Mouse (Mus musculus) kidney, embryonic 14.5 days (tissue): ENCODE results near the gene Fsd1. TPM values are rescaled to one million over a fixed set of nuclear protein-coding genes. Genes with fewer than 3 reads are reported as not detected.

Source experiments
- ATAC-seq: fragments of 200-750 bp; cut with Nextera tagmentation; 2 replicates; pipeline ENCODE4 v1.8.0; 2017; ENCODE audit warnings: moderate number of reproducible peaks, mild to moderate bottlenecking, moderate TSS enrichment, moderate library complexity; ENCODE audit not compliant: low FRiP score, low TSS enrichment
- H3K27ac ChIP-seq: fragments of 300-500 bp; sonication (generic); 2 replicates; pipeline ENCODE4 v1.5.1; 2014; ENCODE audit warnings: low read depth, mild to moderate bottlenecking, low read length, moderate library complexity, mixed read lengths
- H3K27me3 ChIP-seq: fragments of 300-500 bp; sonication (generic); 2 replicates; pipeline ENCODE4 v1.6.1; 2014; ENCODE audit warnings: mild to moderate bottlenecking, low read length; ENCODE audit not compliant: control insufficient read depth, insufficient read depth
- H3K36me3 ChIP-seq: fragments of 300-500 bp; sonication (generic); 2 replicates; pipeline ENCODE4 v1.6.1; 2014; ENCODE audit warnings: low read length, mixed read lengths; ENCODE audit not compliant: control insufficient read depth, insufficient read depth
- H3K4me1 ChIP-seq: fragments of 300-500 bp; sonication (generic); 2 replicates; pipeline ENCODE4 v1.6.1; 2014; ENCODE audit warnings: low read length, mixed read lengths; ENCODE audit not compliant: control insufficient read depth, insufficient read depth
- H3K4me2 ChIP-seq: fragments of 300-500 bp; sonication (generic); replicated peaks from 2 replicates; pipeline ENCODE4 v1.6.1; 2014; ENCODE audit warnings: low read depth, mild to moderate bottlenecking, low read length
- H3K4me3 ChIP-seq: fragments of 300-500 bp; sonication (generic); 2 replicates; pipeline ENCODE4 v1.5.1; 2014; ENCODE audit warnings: mild to moderate bottlenecking, low read length
- H3K9ac ChIP-seq: fragments of 300-500 bp; sonication (generic); 2 replicates; pipeline ENCODE4 v1.6.1; 2014; ENCODE audit warnings: low read depth, mild to moderate bottlenecking, low read length, moderate library complexity
- H3K9me3 ChIP-seq: fragments of 300-500 bp; sonication (generic); 2 replicates; pipeline ENCODE4 v1.6.1; 2016; ENCODE audit warnings: low read length; ENCODE audit not compliant: control insufficient read depth
- WGBS: fragments of 180-500 bp; shearing (Covaris S2); extraction: QIAGEN DNeasy Blood & Tissue Kit; methylation state at CpG from one replicate; pipeline ENCODE4 v1.1.7; 2014; 5-methylcytosine and 5-hydroxymethylcytosine counted together
- polyA plus RNA-seq: library from polyadenylated mRNA; unstranded; fragments of >200 nt; fragmentation: Nextera tagmentation; extraction: Ambion mirVana; gene quantifications from 2 replicates; pipeline ENCODE4 v1.2.1, GENCODE M21; 2014

Gene Fsd1
- polyA plus RNA-seq, 1 experiment from 2014 or later = 25.7 TPM

- H3K27ac ChIP-seq = peak within 1 kb of the TSS; percentile 98
- H3K9ac ChIP-seq = peak within 1 kb of the TSS; percentile 65
- H3K4me3 ChIP-seq = peak within 1 kb of the TSS; percentile 58
- H3K4me1 ChIP-seq = 0 out of 2 replicates have a peak, but pooled peaks cover 9% of the 10 kb centered on the region
- under 1% methylated on average over 46 of the region's 46 CpGs for WGBS
- ATAC-seq = peak; percentile 91
- H3K9me3 ChIP-seq = no peaks in the 10 kb centered on the region
- H3K36me3 ChIP-seq = peaks cover 25% of the 10 kb centered on the region
- peak within 1 kb of the TSS; percentile 62 for H3K4me2 ChIP-seq
- H3K27me3 ChIP-seq = no peaks in the 10 kb centered on the region
Observed at GRCm38 (mm10) chr17:55958918-55959728, 27.2 kb upstream of the Fsd1 start, which contains the start of gene Yju2. Gene Yju2, plus strand, starts transcription at chr17:55959099.

- peak overlapping the region; percentile 65; the same call in 1 of the 2 replicates for H3K9ac ChIP-seq
- peak overlapping the region; percentile 46 for H3K4me2 ChIP-seq
- H3K4me1 ChIP-seq = 0 out of 2 replicates have a peak, but pooled peaks cover 9% of the 10 kb centered on the region
- no peaks in the 10 kb centered on the region for H3K27me3 ChIP-seq
- H3K4me3 ChIP-seq = peak overlapping the region; percentile 58
- 77% methylated on average over 10 of the region's 10 CpGs for WGBS
- peaks cover 32% of the 10 kb centered on the region for H3K36me3 ChIP-seq
- no peaks in the 10 kb centered on the region for H3K9me3 ChIP-seq
- H3K27ac ChIP-seq = no peak overlapping the region
- ATAC-seq = no peak
Observed at GRCm38 (mm10) chr17:55959946-55960740, 26.2 kb upstream of the Fsd1 start.

GRCm38 (mm10) chr17:55960791-55961190, 25.5 kb upstream of the Fsd1 start:
- no peak overlapping the region for H3K27ac ChIP-seq
- 0 out of 2 replicates have a peak, but pooled peaks cover 9% of the 10 kb centered on the region for H3K4me1 ChIP-seq
- H3K9me3 ChIP-seq = no peaks in the 10 kb centered on the region
- peaks cover 35% of the 10 kb centered on the region for H3K36me3 ChIP-seq
- ATAC-seq = no peak
- H3K27me3 ChIP-seq = no peaks in the 10 kb centered on the region
- no peak overlapping the region for H3K4me3 ChIP-seq
- H3K9ac ChIP-seq = no peak overlapping the region
- H3K4me2 ChIP-seq = no peak overlapping the region

- peaks cover 41% of the 10 kb centered on the region for H3K36me3 ChIP-seq
- H3K27me3 ChIP-seq = no peaks in the 10 kb centered on the region
- 0 out of 2 replicates have a peak, but pooled peaks cover 9% of the 10 kb centered on the region for H3K4me1 ChIP-seq
- no peak overlapping the region for H3K4me3 ChIP-seq
- ATAC-seq = no peak
- no peaks in the 10 kb centered on the region for H3K9me3 ChIP-seq
- no peak overlapping the region for H3K9ac ChIP-seq
- H3K27ac ChIP-seq = no peak overlapping the region
- WGBS = 95% methylated on average over 7 of the region's 7 CpGs
- H3K4me2 ChIP-seq = no peak overlapping the region
Observed at GRCm38 (mm10) chr17:55961631-55962030, 24.7 kb upstream of the Fsd1 start.

GRCm38 (mm10) chr17:55963171-55963570, 23.1 kb upstream of the Fsd1 start:
- Histone ChIP-seq H3K27ac (no peak overlapping the region), H3K27me3 (no peaks in the 10 kb centered on the region), H3K4me3 (no peak overlapping the region), H3K9me3 (no peaks in the 10 kb centered on the region), H3K36me3 (peaks cover 56% of the 10 kb centered on the region), H3K4me1 (0 out of 2 replicates have a peak, but pooled peaks cover 8% of the 10 kb centered on the region), H3K4me2 (no peak overlapping the region), H3K9ac (no peak overlapping the region)
- 88% methylated on average over 14 of the region's 14 CpGs for WGBS
- no peak for ATAC-seq

- no peaks in the 10 kb centered on the region for H3K27me3 ChIP-seq
- H3K27ac ChIP-seq = no peak overlapping the region
- no peak overlapping the region for H3K4me3 ChIP-seq
- H3K9ac ChIP-seq = no peak overlapping the region
- ATAC-seq = no peak
- H3K4me2 ChIP-seq = no peak overlapping the region
- H3K9me3 ChIP-seq = no peaks in the 10 kb centered on the region
- WGBS = 93% methylated on average over 10 of the region's 10 CpGs
- 0 out of 2 replicates have a peak, but pooled peaks cover 5% of the 10 kb centered on the region for H3K4me1 ChIP-seq
- H3K36me3 ChIP-seq = peaks cover 56% of the 10 kb centered on the region
Observed at GRCm38 (mm10) chr17:55964496-55964895, 21.8 kb upstream of the Fsd1 start.

- no peaks in the 10 kb centered on the region for H3K9me3 ChIP-seq
Observed at GRCm38 (mm10) chr17:55964996-55965395, 21.3 kb upstream of the Fsd1 start.

GRCm38 (mm10) chr17:55967186-55967585, 19.1 kb upstream of the Fsd1 start:
- no peak overlapping the region for H3K4me2 ChIP-seq
- no peak overlapping the region for H3K27ac ChIP-seq
- H3K9me3 ChIP-seq = no peaks in the 10 kb centered on the region
- peaks cover 40% of the 10 kb centered on the region for H3K36me3 ChIP-seq
- ATAC-seq = no peak
- H3K4me3 ChIP-seq = no peak overlapping the region
- H3K9ac ChIP-seq = no peak overlapping the region
- peaks cover 10% of the 10 kb centered on the region; the same call in 1 of the 2 replicates for H3K4me1 ChIP-seq
- 94% methylated on average over 4 of the region's 4 CpGs for WGBS
- H3K27me3 ChIP-seq = no peaks in the 10 kb centered on the region

More at GRCm38 (mm10) chr17:55964996-55965395, 21.3 kb upstream of the Fsd1 start:
- no peak for ATAC-seq
- Histone ChIP-seq H3K4me2 (no peak overlapping the region), H3K27ac (no peak overlapping the region), H3K9ac (no peak overlapping the region), H3K36me3 (peaks cover 56% of the 10 kb centered on the region), H3K27me3 (no peaks in the 10 kb centered on the region), H3K4me3 (no peak overlapping the region), H3K4me1 (0 out of 2 replicates have a peak, but pooled peaks cover 5% of the 10 kb centered on the region)
- 86% methylated on average over 9 of the region's 9 CpGs for WGBS
